Mouse (Mus musculus) spleen, adult 12 weeks (tissue): ENCODE measurements around the gene Gclm.
A peak's percentile ranks its signal among the peaks of the same experiment; 100 is the strongest.
"Not testable (repeated sequence)": the region's sequence is repeated elsewhere in the genome, so short reads cannot be mapped to it uniquely, and the experiment has no call there.

Experiments used
- DNase-seq: peaks from one replicate; pipeline ENCODE4 v3.0.0; 2022; ENCODE audit warnings: low spot score

The Gclm gene

GRCm38 (mm10) chr3:122242876-122243275 lies 2.5 kb upstream of the Gclm start:
- peak; percentile 22 for DNase-seq

GRCm38 (mm10) chr3:122243416-122244167 lies 1.8 kb upstream of the Gclm start:
- DNase-seq = no peak

- DNase-seq = no peak
Observed at GRCm38 (mm10) chr3:122244759-122245158, 598 bp upstream of the Gclm start.

- no peak for DNase-seq
Observed at GRCm38 (mm10) chr3:122245878-122246332, 548 bp downstream of the Gclm start.

- no peak for DNase-seq
Observed at GRCm38 (mm10) chr3:122246406-122246805, 1.0 kb downstream of the Gclm start.

- peak; percentile 68 for DNase-seq
Observed at GRCm38 (mm10) chr3:122246986-122247767, 1.8 kb downstream of the Gclm start.

- DNase-seq = peak; percentile 33
Observed at GRCm38 (mm10) chr3:122247768-122248100, 2.4 kb downstream of the Gclm start.

- no peak for DNase-seq
Observed at GRCm38 (mm10) chr3:122252466-122253253, 7.3 kb downstream of the Gclm start.

GRCm38 (mm10) chr3:122254050-122254449 lies 8.7 kb downstream of the Gclm start:
- not testable (repeated sequence) for DNase-seq

- DNase-seq = no peak
Observed at GRCm38 (mm10) chr3:122269986-122270385, 24.6 kb downstream of the Gclm start.

GRCm38 (mm10) chr3:122272565-122272964 lies 27.2 kb downstream of the Gclm start:
- DNase-seq = not testable (repeated sequence)

GRCm38 (mm10) chr3:122273407-122274240 lies 28.3 kb downstream of the Gclm start:
- DNase-seq = no peak

- DNase-seq = peak; percentile 70
Observed at GRCm38 (mm10) chr3:122274241-122275024, 29.1 kb downstream of the Gclm start, which contains the start of gene Dnttip2. TSS of gene Dnttip2 (plus strand) at chr3:122274388.

- no peak for DNase-seq
Observed at GRCm38 (mm10) chr3:122275111-122275510, 29.8 kb downstream of the Gclm start.

GRCm38 (mm10) chr3:122287195-122287594 lies 41.8 kb downstream of the Gclm start:
- DNase-seq = no peak

GRCm38 (mm10) chr3:122288613-122289195 lies 43.3 kb downstream of the Gclm start:
- no peak for DNase-seq

- DNase-seq = not testable (repeated sequence)
Observed at GRCm38 (mm10) chr3:122289344-122289743, 44.0 kb downstream of the Gclm start.

- DNase-seq = no peak
Observed at GRCm38 (mm10) chr3:122290696-122291095, 45.3 kb downstream of the Gclm start.

- DNase-seq = no peak
Observed at GRCm38 (mm10) chr3:122291828-122292227, 46.5 kb downstream of the Gclm start.
